In the genomic region with DNA sequence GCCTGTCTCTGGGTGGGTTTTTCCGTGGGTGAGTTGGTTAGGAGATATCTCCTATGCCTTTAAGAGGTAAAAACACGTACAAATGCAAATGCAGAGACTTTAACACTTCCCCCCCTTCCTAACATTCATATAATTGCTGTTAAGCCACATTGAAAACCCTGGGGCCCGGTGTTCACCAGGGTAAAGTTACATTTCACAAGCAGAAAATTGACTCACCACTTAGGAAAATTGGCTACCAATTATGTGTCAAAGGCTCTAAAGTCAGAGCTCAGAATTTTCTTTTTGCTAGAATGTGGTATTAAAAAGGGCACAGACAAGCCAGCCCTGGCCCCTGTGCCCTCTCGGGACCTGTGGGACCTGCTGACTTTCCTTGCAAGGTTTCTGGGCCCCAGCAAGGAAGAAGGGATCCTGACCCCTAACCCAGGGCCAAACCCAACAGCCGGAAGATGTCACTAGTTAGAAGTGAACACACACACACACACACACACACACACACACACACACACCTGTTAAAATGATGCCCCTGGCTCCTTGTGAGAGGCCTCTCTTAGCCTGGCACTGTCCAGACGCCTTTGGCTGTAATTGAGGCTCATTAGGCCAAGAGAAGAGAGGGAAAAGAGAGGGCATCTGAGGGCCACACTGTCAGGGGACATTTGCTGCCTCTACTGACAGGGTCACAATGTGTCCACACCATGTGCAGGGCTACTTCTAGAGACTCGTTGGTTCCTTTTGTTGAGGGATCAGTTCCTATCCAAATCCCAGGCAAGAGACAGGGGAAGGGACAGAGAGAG, we compare ENCODE assay signal across 10 mouse cellular contexts. TPM values are rescaled to one million over a fixed set of nuclear protein-coding genes. Genes with fewer than 3 reads are reported as not detected.
DNase-seq lines count a peak whose midpoint lies in the region; ATAC-seq and TF ChIP-seq lines count a peak whose summit lies in the region.
"Had no signal": no experiment of that assay in that cellular context is flagged by ENCODE, and none has a peak within 500 bp of the region (broad histone marks: within the 10 kb centered on the region; RNA-seq: fewer than 3 reads in every experiment).

No protein-coding gene starts in this region.

- 57% methylated on average over 7 of the region's 7 CpGs for WGBS in heart, adult 2 months
- WGBS in stomach, embryonic 15.5 days = 47% methylated on average over 7 of the region's 7 CpGs
- 63% methylated on average over 7 of the region's 7 CpGs for WGBS in stomach, postnatal 0 days
- 17% methylated on average over 7 of the region's 7 CpGs for WGBS in limb, embryonic 14.5 days
- 84% methylated on average over 7 of the region's 7 CpGs for WGBS in cerebellum, adult 2 months

- no peaks in the 10 kb centered on the region for H3K27me3 ChIP-seq in heart, adult 2 months (ENCODE audit: control insufficient read depth, insufficient read depth, low read length)
- no peaks in the 10 kb centered on the region for H3K27me3 ChIP-seq in stomach, embryonic 15.5 days (replicated peaks)
- no peaks in the 10 kb centered on the region for H3K27me3 ChIP-seq in stomach, postnatal 0 days (ENCODE audit: control insufficient read depth, insufficient read depth, low read length)
- no peaks in the 10 kb centered on the region for H3K27me3 ChIP-seq in limb, embryonic 14.5 days (ENCODE audit: control insufficient read depth, insufficient read depth, low read length)
- H3K27me3 ChIP-seq in cerebellum, adult 2 months (ENCODE audit: control insufficient read depth, insufficient read depth, low read length) = no peaks in the 10 kb centered on the region

- ATAC-seq in stomach, embryonic 15.5 days (ENCODE audit: insufficient read depth, low FRiP score, low read depth) = no peak
- ATAC-seq in stomach, postnatal 0 days (ENCODE audit: low FRiP score, low TSS enrichment) = no peak
- ATAC-seq in limb, embryonic 14.5 days (ENCODE audit: low FRiP score, low read depth) = no peak

- H3K36me3 ChIP-seq in heart, adult 2 months (ENCODE audit: control insufficient read depth, insufficient read depth, low read length) = peaks cover 14% of the 10 kb centered on the region
- H3K36me3 ChIP-seq in stomach, embryonic 15.5 days = no peaks in the 10 kb centered on the region
- H3K36me3 ChIP-seq in stomach, postnatal 0 days (ENCODE audit: control insufficient read depth, insufficient read depth, low read length) = no peaks in the 10 kb centered on the region
- no peaks in the 10 kb centered on the region for H3K36me3 ChIP-seq in limb, embryonic 14.5 days (ENCODE audit: control insufficient read depth, insufficient read depth, low read length)

- intact Hi-C loops in heart, adult 2 months (cut with DNase I) = loop anchor here (2.0 to 5.0 kb wide), 2 partner anchors 17 to 76 kb away; no protein-coding TSS in a partner anchor
- intact Hi-C loops in heart, postnatal 25 days (cut with DNase I) = loop anchor here (2.0 kb wide), 1 partner anchor 47 kb away; no protein-coding TSS in a partner anchor
- intact Hi-C loops in left cerebral cortex, postnatal 4 days (cut with DNase I) = no loop called here

- H3K9ac ChIP-seq in heart, adult 2 months (ENCODE audit: low read depth, low read length) = no peak overlapping the region
- H3K9ac ChIP-seq in stomach, embryonic 15.5 days = no peak overlapping the region
- H3K9ac ChIP-seq in stomach, postnatal 0 days (ENCODE audit: low read length) = no peak overlapping the region
- H3K9ac ChIP-seq in limb, embryonic 14.5 days (ENCODE audit: low read depth, low read length, severe bottlenecking) = no peak overlapping the region

- H3K4me3 ChIP-seq in heart, adult 2 months = peak overlapping the region; percentile 23; the same call in 1 of the 2 replicates
- H3K4me3 ChIP-seq in stomach, embryonic 15.5 days (replicated peaks) = no peak overlapping the region
- H3K4me3 ChIP-seq in stomach, postnatal 0 days (ENCODE audit: low read depth, low read length) = no peak overlapping the region
- peak overlapping the region; percentile 22; the same call in 1 of the 2 replicates for H3K4me3 ChIP-seq in limb, embryonic 14.5 days (replicated peaks; ENCODE audit: low read length)
- no peak overlapping the region for H3K4me3 ChIP-seq in cerebellum, adult 2 months (replicated peaks; ENCODE audit: insufficient read depth, low read depth, low read length)
- H3K4me3 ChIP-seq: megakaryocyte, embryonic 14.5 days had no signal

- peaks cover 15% of the 10 kb centered on the region for H3K4me1 ChIP-seq in heart, adult 2 months (ENCODE audit: control insufficient read depth, insufficient read depth, low read length)
- no peaks in the 10 kb centered on the region for H3K4me1 ChIP-seq in stomach, embryonic 15.5 days
- no peaks in the 10 kb centered on the region for H3K4me1 ChIP-seq in stomach, postnatal 0 days (replicated peaks; ENCODE audit: control insufficient read depth, insufficient read depth)
- H3K4me1 ChIP-seq in limb, embryonic 14.5 days (ENCODE audit: control insufficient read depth, insufficient read depth, low read length) = peaks cover 41% of the 10 kb centered on the region
- H3K4me1 ChIP-seq in cerebellum, adult 2 months (ENCODE audit: control insufficient read depth, insufficient read depth, low read length) = no peaks in the 10 kb centered on the region
- H3K4me1 ChIP-seq: megakaryocyte, embryonic 14.5 days had no signal

- TF ChIP-seq CTCF in heart, adult 2 months (IDR thresholded peaks at IDR 0.05) = no peak
- no peak for TF ChIP-seq CTCF in stomach, postnatal 0 days (IDR thresholded peaks at IDR 0.05; ENCODE audit: low read depth)
- no peak for TF ChIP-seq CTCF in cerebellum, adult 2 months (IDR thresholded peaks at IDR 0.05; ENCODE audit: borderline replicate concordance, insufficient read depth, low read depth, low read length)

- no peaks in the 10 kb centered on the region; the same call in 1 of the 2 replicates for H3K79me2 ChIP-seq in heart, adult 2 months (replicated peaks; ENCODE audit: control insufficient read depth, insufficient read depth, low read length)

- peak overlapping the region; percentile 86 for H3K27ac ChIP-seq in heart, adult 2 months
- no peak overlapping the region for H3K27ac ChIP-seq in stomach, embryonic 15.5 days
- no peak overlapping the region for H3K27ac ChIP-seq in stomach, postnatal 0 days (replicated peaks)
- peak overlapping the region; percentile 61 for H3K27ac ChIP-seq in limb, embryonic 14.5 days (replicated peaks; ENCODE audit: low read depth, low read length)
- no peak overlapping the region for H3K27ac ChIP-seq in cerebellum, adult 2 months (ENCODE audit: insufficient read depth, low read length)

- DNase-seq in heart, adult 2 months = no peak
- DNase-seq in heart, postnatal 25 days (ENCODE audit: low spot score) = no peak
- DNase-seq in stomach, postnatal 0 days (ENCODE audit: low spot score) = no peak
- no peak for DNase-seq in limb, embryonic 14.5 days (ENCODE audit: low spot score)
- no peak for DNase-seq in left cerebral cortex, postnatal 4 days
- DNase-seq in cerebellum, adult 2 months = no peak
- DNase-seq in cerebellum, postnatal 36 days = no peak
- DNase-seq: thymus, postnatal 36 days had no signal

- H3K4me2 ChIP-seq in stomach, embryonic 15.5 days = peak overlapping the region; percentile 46; the same call in 1 of the 2 replicates
- no peak overlapping the region for H3K4me2 ChIP-seq in stomach, postnatal 0 days (replicated peaks; ENCODE audit: low read depth)
- peak overlapping the region; percentile 43 for H3K4me2 ChIP-seq in limb, embryonic 14.5 days (replicated peaks; ENCODE audit: low read depth, low read length, severe bottlenecking)

- H3K9me3 ChIP-seq in stomach, embryonic 15.5 days = no peaks in the 10 kb centered on the region
- no peaks in the 10 kb centered on the region for H3K9me3 ChIP-seq in stomach, postnatal 0 days (ENCODE audit: control insufficient read depth, low read length)
- H3K9me3 ChIP-seq in limb, embryonic 14.5 days (ENCODE audit: control insufficient read depth, low read length) = no peaks in the 10 kb centered on the region
- H3K9me3 ChIP-seq: megakaryocyte, embryonic 14.5 days had no signal

- TF ChIP-seq POLR2A in heart, adult 2 months (IDR thresholded peaks at IDR 0.05; ENCODE audit: insufficient read depth, low read depth, low read length) = no peak
- no peak for TF ChIP-seq POLR2A in limb, embryonic 14.5 days (IDR thresholded peaks at IDR 0.05; ENCODE audit: borderline replicate concordance, extremely low read depth, insufficient read depth, insufficient read length)
- no peak for TF ChIP-seq POLR2A in cerebellum, adult 2 months (IDR thresholded peaks at IDR 0.05; ENCODE audit: borderline replicate concordance, insufficient read depth, low read length)

- TF ChIP-seq EP300 in heart, adult 2 months (IDR thresholded peaks at IDR 0.05; ENCODE audit: insufficient read depth, low read depth, low read length) = no peak
- TF ChIP-seq EP300 in stomach, postnatal 0 days (optimal IDR thresholded peaks at IDR 0.05) = no peak

RNA-seq across cellular contexts. Expression of a gene that starts 48.8 kb away (rescaled TPM):
- 10 to 100 TPM; 11.4 to 12.2 TPM for total RNA-seq in heart, adult 2 months (2021)
- 13.6 and 16.8 TPM in 2 replicates for polyA plus RNA-seq in heart, adult 2 months (2012; rRNA removed)
- total RNA-seq in heart, postnatal 25 days (2021) = 10 to 100 TPM in 1 of 2 experiments, 1 to 10 TPM in 1; 10.0 to 13.8 TPM
- polyA plus RNA-seq in stomach, embryonic 15.5 days (2015; fragmentation: Nextera tagmentation; extraction: Ambion mirVana) = 11.8 and 12.2 TPM in 2 replicates
- 3.6 and 3.7 TPM in 2 replicates for polyA plus RNA-seq in stomach, postnatal 0 days (2015; fragmentation: Nextera tagmentation; extraction: Ambion mirVana)
- 42.9 and 60.5 TPM in 2 replicates for polyA plus RNA-seq in limb, embryonic 14.5 days (2012; rRNA removed)
- 71.4 and 85.0 TPM in 2 replicates for polyA plus RNA-seq in limb, embryonic 14.5 days (2014; fragmentation: Nextera tagmentation; extraction: Ambion mirVana)
- total RNA-seq in left cerebral cortex, postnatal 4 days (2021) = 1 to 10 TPM; 5.9 to 6.7 TPM
- polyA plus RNA-seq in cerebellum, adult 2 months (2012; rRNA removed) = 24.9 and 26.2 TPM in 2 replicates

Comparison
In these comparisons a context has a peak if more than half of its experiments do, and no peak if none do; other contexts are left out.
1. H3K27ac ChIP-seq: peak in heart, adult 2 months (single experiment) and limb, embryonic 14.5 days (single experiment); none in stomach, embryonic 15.5 days (single experiment), stomach, postnatal 0 days (single experiment) and cerebellum, adult 2 months (single experiment).
2. H3K4me3 ChIP-seq: peak in heart, adult 2 months (single experiment) and limb, embryonic 14.5 days (single experiment); none in stomach, embryonic 15.5 days (single experiment), stomach, postnatal 0 days (single experiment) and cerebellum, adult 2 months (single experiment).